Mouse (Mus musculus) megakaryocyte-erythroid progenitor cell, adult 5 weeks (primary cell): ENCODE data around the gene Smarcc1. TPM values are rescaled to one million over a fixed set of nuclear protein-coding genes. Genes with fewer than 3 reads are reported as not detected.

Experiments
- polyA plus RNA-seq: library from polyadenylated mRNA; stranded (reverse); fragments of >175 nt; gene quantifications from 2 replicates; pipeline ENCODE4 v1.2.3, GENCODE M21; 2012

Gene Smarcc1
- 38.1 and 43.9 TPM in 2 replicates for polyA plus RNA-seq

GRCm38 (mm10) chr9:110116977-110117778, at the start of gene Smarcc1:
Smarcc1 (plus strand) TSS chr9:110117708.

GRCm38 (mm10) chr9:110117779-110118139, 251 bp downstream of the Smarcc1 start, which contains the start of gene Dhx30:
Dhx30 (minus strand) TSS chr9:110117830.

GRCm38 (mm10) chr9:110243221-110243833, 125.8 kb downstream of the Smarcc1 start, which contains the start of gene Cspg5:
Cspg5 (plus strand) TSS chr9:110243783.

Other genes with a start within 250 kb of the Smarcc1 start
- gene Cdc25a, start 242.1 kb upstream of the Smarcc1 start, polyA plus RNA-seq, result 67.9 and 84.1 TPM in 2 replicates
- gene Map4, start 186.2 kb upstream of the Smarcc1 start, polyA plus RNA-seq, result 51.0 and 63.5 TPM in 2 replicates
- 19.6 and 21.3 TPM in 2 replicates for gene Dhx30, start 122 bp downstream of the Smarcc1 start, polyA plus RNA-seq
- 0.12 and 0.16 TPM in 2 replicates for gene Cspg5, start 126.1 kb downstream of the Smarcc1 start, polyA plus RNA-seq
- 8.0 and 8.1 TPM in 2 replicates for gene Elp6, start 187.5 kb downstream of the Smarcc1 start, polyA plus RNA-seq
- 231 and 258 TPM in 2 replicates for gene Scap, start 215.6 kb downstream of the Smarcc1 start, polyA plus RNA-seq